Mouse (Mus musculus): ENCODE results near the gene Iqcd. TPM values are rescaled to one million over a fixed set of nuclear protein-coding genes. Genes with fewer than 3 reads are reported as not detected.

Gene Iqcd
- polyA plus RNA-seq, 1 experiment: 0.91 TPM

GRCm38 (mm10) chr5:120610906-120611305 lies 22.1 kb downstream of the Iqcd start:
- TF ChIP-seq E2F4 (IDR thresholded peaks at IDR 0.05; ENCODE audit: insufficient read depth): no peak
- TF ChIP-seq MYOD1 (IDR thresholded peaks at IDR 0.05; ENCODE audit: control insufficient read depth in 1 of 3, insufficient read length in 2 of 3, low read depth in 2 of 3): no peak
- TF ChIP-seq USF1 (IDR thresholded peaks at IDR 0.05; ENCODE audit: low read depth): no peak
- TF ChIP-seq CEBPB (IDR thresholded peaks at IDR 0.05; ENCODE audit: insufficient read depth, poor library complexity, severe bottlenecking): no peak
- TF ChIP-seq POLR2AphosphoS2 (IDR thresholded peaks at IDR 0.05; ENCODE audit: insufficient read length, low read depth): no peak
- no peak for TF ChIP-seq SRF (IDR thresholded peaks at IDR 0.05; ENCODE audit: control insufficient read depth, insufficient read length, low read depth)
- TF ChIP-seq POLR2A (IDR thresholded peaks at IDR 0.05; ENCODE audit: insufficient read length, low read depth): no peak
- TF ChIP-seq REST (IDR thresholded peaks at IDR 0.05; ENCODE audit: insufficient read depth, insufficient read length): no peak
- TF ChIP-seq TCF12 (IDR thresholded peaks at IDR 0.05; ENCODE audit: insufficient read depth, poor library complexity, severe bottlenecking): no peak
- no peak for TF ChIP-seq TCF3 (IDR thresholded peaks at IDR 0.05; ENCODE audit: insufficient read length, low read depth)
- TF ChIP-seq MAX (IDR thresholded peaks at IDR 0.05; ENCODE audit: low read depth): no peak
- no peak for TF ChIP-seq MYOG (IDR thresholded peaks at IDR 0.05; ENCODE audit: control insufficient read depth in 1 of 3, insufficient read depth in 1 of 3, insufficient read length in 2 of 3, low read depth in 2 of 3)
- Histone ChIP-seq H3K36me3 (ENCODE audit: control insufficient read depth, insufficient read depth) (peaks cover under 1% of the 10 kb centered on the region), H3K4me3 (no peak overlapping the region), H3K4me2 (ENCODE audit: low read depth) (no peak overlapping the region), H3K79me2 (ENCODE audit: control insufficient read depth, insufficient read depth) (peaks cover 34% of the 10 kb centered on the region), H3K27me3 (ENCODE audit: control insufficient read depth, insufficient read depth, insufficient read length) (no peaks in the 10 kb centered on the region), H3ac (ENCODE audit: control insufficient read depth, insufficient read length) (no peak overlapping the region)

- no peak overlapping the region for H3ac ChIP-seq (ENCODE audit: control insufficient read depth, insufficient read length)
- no peaks in the 10 kb centered on the region for H3K27me3 ChIP-seq (ENCODE audit: control insufficient read depth, insufficient read depth, insufficient read length)
- H3K4me2 ChIP-seq (ENCODE audit: low read depth): peak overlapping the region; percentile 90
- peaks cover 5% of the 10 kb centered on the region for H3K36me3 ChIP-seq (ENCODE audit: control insufficient read depth, insufficient read depth)
- H3K79me2 ChIP-seq (ENCODE audit: control insufficient read depth, insufficient read depth): peaks cover 39% of the 10 kb centered on the region
- TF ChIP-seq REST (IDR thresholded peaks at IDR 0.05; ENCODE audit: insufficient read depth, insufficient read length): no peak
- no peak for TF ChIP-seq USF1 (IDR thresholded peaks at IDR 0.05; ENCODE audit: low read depth)
- no peak for TF ChIP-seq TCF3 (IDR thresholded peaks at IDR 0.05; ENCODE audit: insufficient read length, low read depth)
- TF ChIP-seq MAX (IDR thresholded peaks at IDR 0.05; ENCODE audit: low read depth): no peak
- no peak for TF ChIP-seq TCF12 (IDR thresholded peaks at IDR 0.05; ENCODE audit: insufficient read depth, poor library complexity, severe bottlenecking)
- no peak for TF ChIP-seq E2F4 (IDR thresholded peaks at IDR 0.05; ENCODE audit: insufficient read depth)
- TF ChIP-seq SRF (IDR thresholded peaks at IDR 0.05; ENCODE audit: control insufficient read depth, insufficient read length, low read depth): no peak
- no peak for TF ChIP-seq MYOD1 (IDR thresholded peaks at IDR 0.05; ENCODE audit: control insufficient read depth in 1 of 3, insufficient read length in 2 of 3, low read depth in 2 of 3)
- no peak for TF ChIP-seq POLR2AphosphoS2 (IDR thresholded peaks at IDR 0.05; ENCODE audit: insufficient read length, low read depth)
- no peak for TF ChIP-seq POLR2A (IDR thresholded peaks at IDR 0.05; ENCODE audit: insufficient read length, low read depth)
- TF ChIP-seq MYOG (IDR thresholded peaks at IDR 0.05; ENCODE audit: control insufficient read depth in 1 of 3, insufficient read depth in 1 of 3, insufficient read length in 2 of 3, low read depth in 2 of 3): no peak
- TF ChIP-seq CEBPB (IDR thresholded peaks at IDR 0.05; ENCODE audit: insufficient read depth, poor library complexity, severe bottlenecking): no peak
- H3K4me3 ChIP-seq: peak overlapping the region; percentile 49
Observed at GRCm38 (mm10) chr5:120611416-120611815, 22.6 kb downstream of the Iqcd start.

- peaks cover 5% of the 10 kb centered on the region for H3K36me3 ChIP-seq (ENCODE audit: control insufficient read depth, insufficient read depth)
- H3ac ChIP-seq (ENCODE audit: control insufficient read depth, insufficient read length): peak within 1 kb of the TSS; percentile 92
Observed at GRCm38 (mm10) chr5:120612442-120612821, 23.6 kb downstream of the Iqcd start, which contains the start of the genes Rita1 and Ddx54. Rita1 (minus strand) TSS chr5:120612589. Ddx54 (plus strand) TSS chr5:120612739.

GRCm38 (mm10) chr5:120612822-120613604 lies 24.2 kb downstream of the Iqcd start:
- Histone ChIP-seq H3K4me2 (ENCODE audit: low read depth) (peak overlapping the region; percentile 90), H3K79me2 (ENCODE audit: control insufficient read depth, insufficient read depth) (peaks cover 40% of the 10 kb centered on the region), H3K27me3 (ENCODE audit: control insufficient read depth, insufficient read depth, insufficient read length) (no peaks in the 10 kb centered on the region), H3K4me3 (peak overlapping the region; percentile 49), H3K36me3 (ENCODE audit: control insufficient read depth, insufficient read depth) (peaks cover 5% of the 10 kb centered on the region), H3ac (ENCODE audit: control insufficient read depth, insufficient read length) (peak overlapping the region; percentile 92)
- TF ChIP-seq POLR2A (IDR thresholded peaks at IDR 0.05; ENCODE audit: insufficient read length, low read depth) (peak; percentile 92), SRF (IDR thresholded peaks at IDR 0.05; ENCODE audit: control insufficient read depth, insufficient read length, low read depth) (no peak), MYOG (IDR thresholded peaks at IDR 0.05; ENCODE audit: control insufficient read depth in 1 of 3, insufficient read depth in 1 of 3, insufficient read length in 2 of 3, low read depth in 2 of 3) (peak in 1 of 3 experiments; percentile 3), TCF3 (IDR thresholded peaks at IDR 0.05; ENCODE audit: insufficient read length, low read depth) (no peak), MAX (IDR thresholded peaks at IDR 0.05; ENCODE audit: low read depth) (no peak), POLR2AphosphoS2 (IDR thresholded peaks at IDR 0.05; ENCODE audit: insufficient read length, low read depth) (peak; percentile 82)

More at GRCm38 (mm10) chr5:120612442-120612821, 23.6 kb downstream of the Iqcd start, which contains the start of the genes Rita1 and Ddx54:
- Histone ChIP-seq H3K79me2 (ENCODE audit: control insufficient read depth, insufficient read depth) (peaks cover 40% of the 10 kb centered on the region), H3K27me3 (ENCODE audit: control insufficient read depth, insufficient read depth, insufficient read length) (no peaks in the 10 kb centered on the region), H3K4me3 (peak within 1 kb of the TSS; percentile 49), H3K4me2 (ENCODE audit: low read depth) (peak within 1 kb of the TSS; percentile 90)
- TF ChIP-seq POLR2AphosphoS2 (IDR thresholded peaks at IDR 0.05; ENCODE audit: insufficient read length, low read depth): peak; percentile 86
- no peak for TF ChIP-seq USF1 (IDR thresholded peaks at IDR 0.05; ENCODE audit: low read depth)
- TF ChIP-seq TCF3 (IDR thresholded peaks at IDR 0.05; ENCODE audit: insufficient read length, low read depth): no peak
- no peak for TF ChIP-seq REST (IDR thresholded peaks at IDR 0.05; ENCODE audit: insufficient read depth, insufficient read length)
- no peak for TF ChIP-seq MYOD1 (IDR thresholded peaks at IDR 0.05; ENCODE audit: control insufficient read depth in 1 of 3, insufficient read length in 2 of 3, low read depth in 2 of 3)
- TF ChIP-seq TCF12 (IDR thresholded peaks at IDR 0.05; ENCODE audit: insufficient read depth, poor library complexity, severe bottlenecking): no peak
- peak; percentile 91 for TF ChIP-seq POLR2A (IDR thresholded peaks at IDR 0.05; ENCODE audit: insufficient read length, low read depth)
- TF ChIP-seq MAX (IDR thresholded peaks at IDR 0.05; ENCODE audit: low read depth): no peak
- peak in 1 of 3 experiments; percentile 14 for TF ChIP-seq MYOG (IDR thresholded peaks at IDR 0.05; ENCODE audit: control insufficient read depth in 1 of 3, insufficient read depth in 1 of 3, insufficient read length in 2 of 3, low read depth in 2 of 3)
